Mouse (Mus musculus) effector memory CD4-positive, alpha-beta T cell, adult 7 months (primary cell): ENCODE results near the gene Syf2. TPM values are rescaled to one million over a fixed set of nuclear protein-coding genes. Genes with fewer than 3 reads are reported as not detected.

Experiments used
- polyA plus RNA-seq: library from polyadenylated mRNA; unstranded; fragments of 100-300 nt; shearing (Covaris generic); gene quantifications from one replicate; pipeline ENCODE4 v1.2.1, GENCODE M21; 2017

The Syf2 gene
- polyA plus RNA-seq, result 331 TPM

DNA sequence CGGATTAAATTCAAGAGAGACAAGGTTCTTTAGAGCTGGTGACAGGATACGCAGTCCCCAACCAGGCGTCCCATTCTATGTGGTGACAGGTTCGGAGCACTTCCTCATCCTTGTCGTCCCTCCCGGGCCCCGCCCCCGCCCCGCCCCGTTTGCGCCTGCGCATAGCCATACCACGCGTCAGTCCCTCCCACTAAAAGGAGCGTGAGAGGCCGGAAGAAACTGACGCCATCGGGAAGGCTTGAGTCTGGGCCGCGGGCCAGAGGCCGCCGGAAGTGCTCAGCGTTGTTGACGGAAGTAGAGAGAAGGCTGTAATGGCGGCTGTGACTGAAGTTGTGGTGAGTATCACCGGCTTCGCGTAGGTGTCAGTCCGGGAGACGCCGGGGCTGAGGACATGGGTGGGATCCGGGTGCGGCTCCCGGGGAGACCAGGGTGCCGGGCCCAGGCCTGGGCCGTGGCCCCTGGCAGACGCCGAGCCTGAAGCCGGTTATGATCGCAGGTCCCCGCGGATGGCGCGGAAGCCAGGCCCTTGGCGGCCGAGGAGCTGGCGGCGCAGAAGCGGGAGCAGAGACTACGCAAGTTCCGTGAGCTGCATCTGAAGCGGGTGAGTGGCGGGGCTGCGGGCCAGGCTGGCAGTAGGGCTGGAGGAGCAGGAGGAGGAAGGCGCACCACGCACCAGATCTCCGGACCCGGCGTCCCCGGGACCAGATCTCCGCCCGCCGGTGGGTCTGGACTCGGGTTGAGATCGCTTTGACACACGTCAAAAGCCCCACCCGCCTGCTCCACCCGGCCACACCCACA, at the start of gene Syf2:
Syf2 (plus strand) TSS at position 215 of the 798 bp plus-strand sequence.

DNA sequence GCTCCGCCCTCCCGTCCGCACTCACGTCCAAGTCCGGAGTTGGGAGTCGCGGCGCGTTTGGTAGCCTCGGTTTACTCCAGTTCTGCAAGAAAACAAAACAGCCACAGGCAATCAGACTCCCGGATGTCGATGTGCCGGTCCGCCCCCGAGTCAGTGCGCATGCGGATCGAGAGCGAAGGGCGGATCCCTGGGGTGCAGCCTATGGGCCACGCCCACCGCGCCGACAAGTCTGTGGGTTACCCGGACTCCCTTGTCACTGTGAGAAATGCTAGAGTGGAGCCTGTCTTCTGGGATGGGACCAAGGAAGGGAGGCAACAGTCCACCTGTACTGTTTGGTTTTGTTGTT, 15.9 kb upstream of the Syf2 start, which contains the start of gene Tmem50a:
Tmem50a (minus strand) TSS at position 161 of the 346 bp plus-strand sequence.

DNA sequence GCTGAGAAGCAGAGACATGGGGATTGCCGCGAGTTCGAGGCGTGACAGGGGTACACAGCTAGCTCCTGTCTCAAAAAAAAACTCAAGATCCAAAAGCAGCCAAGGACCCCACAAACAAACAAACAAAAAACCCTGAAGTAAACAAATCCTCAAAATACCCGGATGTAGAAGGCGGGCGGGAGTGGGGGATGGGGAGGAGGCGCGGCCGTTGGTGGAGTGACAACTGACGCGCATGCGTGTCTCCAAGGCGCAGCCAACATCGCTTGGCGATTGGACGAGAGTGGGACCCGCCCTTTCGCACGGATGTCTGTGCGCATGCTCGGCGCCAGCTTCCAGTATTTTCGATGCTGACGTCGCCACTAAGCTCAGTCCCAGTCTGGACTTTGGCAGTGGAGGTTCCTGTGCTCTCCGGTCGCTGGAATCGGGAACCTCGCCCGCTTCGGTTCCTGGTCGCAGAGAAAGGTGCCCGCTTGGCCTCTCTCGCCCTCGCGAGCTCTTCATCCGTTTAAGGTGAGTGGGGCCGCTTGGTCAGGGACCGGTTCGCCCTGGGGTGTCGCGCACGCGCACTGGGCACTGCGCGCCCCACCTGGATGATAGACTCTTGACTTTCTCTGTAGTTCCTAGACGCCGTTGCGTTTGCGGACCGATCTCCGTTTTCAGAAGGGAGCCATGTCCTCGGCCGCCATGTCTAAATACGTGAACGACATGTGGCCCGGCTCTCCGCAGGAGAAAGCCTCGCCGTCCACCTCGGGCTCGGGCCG, 7.3 kb upstream of the Syf2 start, which contains the start of gene Rsrp1:
Rsrp1 (plus strand) TSS at position 335 of the 761 bp plus-strand sequence.

Other genes starting within 250 kb of the Syf2 start
- gene Man1c1, start 226.6 kb upstream of the Syf2 start, polyA plus RNA-seq, result 4.7 TPM
- gene Ldlrap1, start 162.9 kb upstream of the Syf2 start, polyA plus RNA-seq, result 76.8 TPM
- 28.9 TPM for gene Maco1, start 77.6 kb upstream of the Syf2 start, polyA plus RNA-seq
- gene Rhd, start 66.4 kb upstream of the Syf2 start, polyA plus RNA-seq, result not detected
- 291 TPM for gene Tmem50a, start 15.9 kb upstream of the Syf2 start, polyA plus RNA-seq
- 849 TPM for gene Rsrp1, start 7.3 kb upstream of the Syf2 start, polyA plus RNA-seq
- 89.6 TPM for gene Runx3, start 189.8 kb downstream of the Syf2 start, polyA plus RNA-seq